Mouse (Mus musculus): Measurements from ENCODE around the gene Egfl6.

Egfl6 gene

DNA sequence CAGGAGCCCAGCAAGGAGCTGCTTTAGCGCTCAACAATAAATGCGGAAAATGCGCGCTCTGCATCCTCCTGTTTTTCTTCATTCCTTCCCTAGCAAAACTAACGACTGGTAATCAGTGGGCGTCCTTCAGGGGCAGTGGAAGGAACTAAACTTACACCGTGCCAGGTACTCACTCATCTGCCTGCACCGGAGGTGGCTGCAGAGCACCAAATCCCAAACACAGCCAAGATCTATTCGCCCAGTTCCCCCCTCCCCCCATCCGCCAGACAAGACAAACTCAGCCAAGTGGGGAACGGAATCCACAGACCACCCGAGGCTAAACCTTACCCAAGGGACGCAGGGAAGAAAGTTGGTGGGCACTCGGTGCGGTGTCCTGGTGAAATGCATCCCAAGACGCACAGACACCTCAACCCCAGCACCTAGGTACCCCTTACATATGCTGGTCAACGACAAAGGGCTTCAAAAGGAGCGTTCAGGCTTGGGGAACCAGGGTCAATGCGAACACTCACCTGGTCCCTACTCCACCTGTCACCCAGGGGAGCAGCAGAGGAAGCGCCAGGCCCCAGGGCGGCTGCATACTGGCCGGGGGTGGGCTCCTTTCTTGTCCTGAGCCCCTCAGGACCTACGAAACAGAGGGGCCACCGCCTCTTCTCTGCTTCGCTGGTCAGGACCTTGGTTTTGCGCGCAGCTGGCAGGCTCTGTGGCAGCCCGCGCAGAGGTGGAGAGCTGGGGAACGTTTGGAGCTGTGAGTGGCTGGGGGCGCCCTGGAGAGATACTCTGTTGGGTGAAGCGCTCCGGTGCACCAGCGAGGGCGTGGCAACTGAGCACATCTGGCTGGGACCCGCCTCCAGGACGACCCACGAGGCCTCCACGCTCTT, at the start of gene Egfl6:
Gene Egfl6, minus strand, starts transcription at position 774 of the 878 bp plus-strand sequence.
- DNase-seq (ENCODE audit: low spot score in 2 of 2), result peak in 1 of 2 experiments; percentile 5

GRCm38 (mm10) chrX:166626866-166627570, 41.5 kb upstream of the Egfl6 start:
- DNase-seq (ENCODE audit: low spot score in 2 of 2), result no peak

DNA sequence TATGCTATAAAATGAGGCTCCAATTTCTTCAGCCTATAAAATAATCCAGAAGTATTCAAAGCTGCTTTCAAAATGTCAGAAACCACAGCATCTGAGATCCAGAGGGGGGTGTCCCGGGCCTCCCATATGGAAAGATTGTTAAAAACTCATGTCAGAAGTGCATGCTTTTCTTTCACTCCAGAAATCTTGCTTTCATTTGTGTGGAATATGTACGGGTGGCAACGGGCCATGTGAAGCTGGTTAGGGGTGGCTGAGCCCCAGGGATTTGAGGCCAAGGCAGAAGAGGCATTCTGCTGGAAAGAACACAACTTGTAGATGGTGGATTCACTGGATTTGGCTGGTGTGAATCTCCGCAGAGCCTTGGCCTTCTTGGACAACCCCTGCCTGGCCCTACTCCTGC, 40.7 kb upstream of the Egfl6 start:
- no peak for DNase-seq (ENCODE audit: low spot score in 2 of 2)

DNA sequence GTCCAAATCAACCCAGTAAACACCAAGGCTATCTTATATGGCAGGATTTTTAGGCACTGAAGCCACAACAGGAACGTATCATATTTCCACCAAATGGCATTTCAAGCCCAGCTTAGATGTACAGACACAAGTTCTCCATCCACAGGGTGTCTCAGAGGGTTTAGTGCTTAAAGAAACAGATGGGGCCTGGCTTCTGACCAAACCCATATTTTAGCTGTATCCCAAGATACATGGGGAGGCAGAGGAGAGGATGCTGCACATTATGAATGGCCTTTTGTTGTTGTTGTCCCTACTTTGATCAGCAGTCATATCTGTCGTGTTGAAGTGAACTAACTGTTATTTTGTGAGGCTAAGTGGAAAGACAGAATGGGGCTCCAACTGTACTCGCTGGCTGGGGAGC, 37.7 kb upstream of the Egfl6 start:
- DNase-seq (ENCODE audit: low spot score in 2 of 2), result no peak

DNA sequence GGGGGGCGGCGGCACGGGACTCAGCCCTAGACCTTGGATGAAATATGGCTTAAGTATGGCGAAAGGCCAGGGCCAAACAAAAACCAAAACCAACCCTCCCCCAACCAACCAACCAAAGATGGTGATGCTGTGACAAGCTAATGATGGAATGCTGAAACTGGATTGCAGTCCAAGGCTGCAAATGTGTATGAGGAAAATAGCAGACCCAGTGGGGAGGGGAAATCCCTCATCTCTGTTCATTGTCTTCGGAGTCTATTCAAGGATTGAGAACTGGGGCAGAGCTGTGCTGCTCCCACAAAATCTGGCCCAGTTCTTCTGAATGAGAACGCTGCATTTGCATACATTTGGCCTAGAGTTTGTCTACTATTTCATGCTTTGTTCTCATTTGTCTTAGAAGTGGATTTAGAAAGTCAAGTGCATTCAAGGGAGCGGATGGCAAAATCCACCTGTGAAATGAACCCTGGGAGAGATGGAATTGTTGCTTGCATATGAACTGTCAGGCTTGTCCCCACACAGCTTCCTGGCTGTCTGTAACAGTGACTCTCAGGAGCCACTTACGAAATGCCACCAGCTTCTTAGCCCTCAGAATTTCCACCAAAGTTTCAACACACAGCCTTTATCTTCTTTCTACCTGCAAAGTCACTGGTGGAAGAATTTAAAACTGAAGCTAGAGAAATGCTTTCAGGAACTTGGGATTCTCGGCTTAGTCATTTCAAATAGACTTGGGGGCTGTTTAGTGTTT, 36.2 kb upstream of the Egfl6 start:
- DNase-seq (ENCODE audit: low spot score in 2 of 2), result no peak

DNA sequence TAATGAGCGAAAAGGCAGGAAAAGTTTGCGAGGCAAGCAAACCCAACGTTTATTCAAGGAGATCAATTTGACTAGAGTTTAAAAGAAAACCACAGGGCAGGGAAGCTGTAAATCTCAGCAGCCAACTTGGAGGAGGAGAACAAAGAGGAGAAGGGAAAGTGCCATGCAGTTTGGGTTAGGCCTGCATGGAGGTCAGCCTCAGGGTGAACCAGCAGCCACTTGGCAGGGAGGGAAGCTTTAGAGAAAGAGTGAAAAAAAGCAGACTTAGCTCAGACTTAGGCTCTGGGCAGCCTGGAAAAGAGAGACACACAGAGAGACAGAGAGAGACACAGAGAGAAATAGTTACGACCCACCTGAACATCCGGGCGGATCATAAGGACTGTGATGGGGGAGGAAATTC, 35.4 kb upstream of the Egfl6 start:
- no peak for DNase-seq (ENCODE audit: low spot score in 2 of 2)

GRCm38 (mm10) chrX:166619084-166619483, 33.6 kb upstream of the Egfl6 start:
- no peak for DNase-seq (ENCODE audit: low spot score in 2 of 2)

GRCm38 (mm10) chrX:166615191-166615590, 29.7 kb upstream of the Egfl6 start:
- no peak for DNase-seq (ENCODE audit: low spot score in 2 of 2)

GRCm38 (mm10) chrX:166576111-166576510, 9.4 kb downstream of the Egfl6 start:
- no peak for DNase-seq (ENCODE audit: low spot score in 2 of 2)

DNA sequence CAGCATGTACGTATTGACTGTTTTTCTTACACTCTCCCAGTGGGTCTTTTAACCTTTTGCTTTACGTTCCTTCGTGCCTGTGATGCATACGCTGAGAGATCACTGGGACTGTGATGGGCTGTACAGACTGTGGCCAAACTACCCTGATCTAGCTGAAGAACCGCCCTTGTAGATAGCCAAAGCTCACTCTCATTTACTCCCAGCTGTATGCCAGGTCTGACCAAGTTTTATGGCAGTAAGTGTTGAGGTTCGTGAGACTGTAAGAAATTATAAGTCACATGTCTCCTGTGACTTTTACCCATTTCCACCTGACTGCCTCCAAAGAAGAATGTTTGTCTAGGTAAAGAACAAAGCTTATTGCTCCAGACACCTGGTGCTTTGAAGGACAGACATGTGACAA, 19.5 kb downstream of the Egfl6 start:
- DNase-seq (ENCODE audit: low spot score in 2 of 2), result no peak

DNA sequence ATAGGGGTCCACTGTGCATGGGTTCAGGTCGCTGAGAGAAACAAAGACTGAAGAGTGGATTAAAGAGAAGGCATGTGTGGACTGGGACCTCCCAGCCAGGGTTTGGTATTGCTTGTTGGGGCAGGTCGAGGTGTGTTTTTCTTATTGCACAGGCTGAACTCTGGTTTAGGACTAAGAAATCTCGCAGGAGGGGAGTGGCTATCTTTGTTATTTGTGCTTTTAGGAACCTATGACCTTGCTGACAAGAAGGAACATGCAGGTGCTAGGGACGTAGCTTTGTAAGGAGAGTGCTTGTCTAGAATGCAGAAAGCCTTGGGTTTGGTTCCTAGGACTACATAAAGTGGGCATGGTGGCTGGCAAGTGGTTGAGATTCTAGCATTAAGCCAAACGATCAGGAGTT, 20.1 kb downstream of the Egfl6 start:
- DNase-seq (ENCODE audit: low spot score in 2 of 2), result no peak

- DNase-seq (ENCODE audit: low spot score in 2 of 2), result no peak
Observed at GRCm38 (mm10) chrX:166564900-166565299, 20.6 kb downstream of the Egfl6 start.

- DNase-seq (ENCODE audit: low spot score in 2 of 2), result no peak
Observed at GRCm38 (mm10) chrX:166559333-166559732, 26.2 kb downstream of the Egfl6 start.

DNA sequence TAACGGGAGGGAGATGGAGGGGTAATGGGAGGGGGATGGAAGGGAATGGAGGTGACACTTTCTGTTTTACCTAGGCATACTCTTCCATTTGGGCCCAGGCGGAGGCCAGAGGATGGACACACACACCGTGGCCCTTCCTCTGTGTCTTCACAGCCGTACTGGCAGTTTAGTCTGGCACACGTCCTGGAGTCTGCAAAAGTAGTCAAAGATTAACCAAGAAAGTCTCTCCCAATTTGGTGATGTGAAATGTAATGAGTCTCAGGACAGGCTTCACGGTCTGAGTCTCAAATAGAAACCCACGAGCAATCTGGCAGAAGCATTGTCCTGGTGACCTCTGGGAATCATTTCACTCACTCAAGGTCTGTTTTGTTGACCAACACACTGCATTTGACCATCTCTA, 33.2 kb downstream of the Egfl6 start:
- no peak for DNase-seq (ENCODE audit: low spot score in 2 of 2)

- DNase-seq (ENCODE audit: low spot score in 2 of 2), result no peak
Observed at GRCm38 (mm10) chrX:166546495-166546894, 39.0 kb downstream of the Egfl6 start.

- no peak for DNase-seq (ENCODE audit: low spot score in 2 of 2)
Observed at GRCm38 (mm10) chrX:166535138-166535537, 50.4 kb downstream of the Egfl6 start.

- no peak for DNase-seq (ENCODE audit: low spot score in 2 of 2)
Observed at GRCm38 (mm10) chrX:166533432-166533831, 52.1 kb downstream of the Egfl6 start.

GRCm38 (mm10) chrX:166531671-166532070, 53.8 kb downstream of the Egfl6 start:
- no peak for DNase-seq (ENCODE audit: low spot score in 2 of 2)

- DNase-seq (ENCODE audit: low spot score in 2 of 2), result no peak
Observed at GRCm38 (mm10) chrX:166528126-166528525, 57.4 kb downstream of the Egfl6 start.

- no peak for DNase-seq (ENCODE audit: low spot score in 2 of 2)
Observed at GRCm38 (mm10) chrX:166525637-166526315, 59.7 kb downstream of the Egfl6 start.

DNA sequence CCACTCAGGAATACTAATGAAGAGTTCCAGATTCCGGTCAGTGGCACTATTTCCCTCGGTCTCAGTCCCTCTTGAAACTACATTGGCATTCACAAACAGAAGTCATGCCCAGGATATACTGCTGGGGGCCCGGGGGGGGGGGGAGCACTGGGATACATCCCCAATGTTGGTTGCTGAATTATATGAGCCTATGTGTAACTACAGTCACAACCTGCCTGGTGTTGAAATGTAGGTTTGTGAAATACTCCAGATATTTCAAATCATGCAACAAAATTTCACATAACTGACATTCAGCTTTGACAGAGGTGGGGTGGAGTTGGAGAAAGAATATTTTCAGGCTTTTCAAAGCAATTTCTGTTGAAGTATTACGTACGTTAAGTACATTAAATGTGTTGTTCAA, 64.7 kb downstream of the Egfl6 start:
- no peak for DNase-seq (ENCODE audit: low spot score in 2 of 2)

GRCm38 (mm10) chrX:166518345-166518744, 67.2 kb downstream of the Egfl6 start, which contains the start of gene Tceanc:
Tceanc (minus strand) TSS chrX:166518567.
- no peak for DNase-seq (ENCODE audit: low spot score in 2 of 2)
